Mouse (Mus musculus) neural tube, embryonic 15.5 days (tissue): ENCODE measurements around the gene Ctps. TPM values are rescaled to one million over a fixed set of nuclear protein-coding genes. Genes with fewer than 3 reads are reported as not detected.

Source experiments
- ATAC-seq: fragments of 200-750 bp; cut with Nextera tagmentation; 2 replicates; pipeline ENCODE4 v1.8.0; 2017; ENCODE audit warnings: mild to moderate bottlenecking, moderate TSS enrichment, moderate library complexity; ENCODE audit not compliant: low FRiP score
- H3K27ac ChIP-seq: fragments of 300-500 bp; sonication (generic); replicated peaks from 2 replicates; pipeline ENCODE4 v1.5.1; 2015; ENCODE audit warnings: mild to moderate bottlenecking, inconsistent platforms
- H3K27me3 ChIP-seq: fragments of 300-500 bp; sonication (generic); replicated peaks from 2 replicates; pipeline ENCODE4 v1.6.1; 2015; ENCODE audit warnings: inconsistent platforms
- H3K36me3 ChIP-seq: fragments of 300-500 bp; sonication (generic); 2 replicates; pipeline ENCODE4 v1.6.1; 2015; ENCODE audit warnings: inconsistent platforms
- H3K4me1 ChIP-seq: fragments of 300-500 bp; sonication (generic); 2 replicates; pipeline ENCODE4 v1.6.1; 2015; ENCODE audit warnings: inconsistent platforms
- H3K4me2 ChIP-seq: fragments of 300-500 bp; sonication (generic); 2 replicates; pipeline ENCODE4 v1.6.1; 2015; ENCODE audit warnings: inconsistent platforms, mild to moderate bottlenecking, moderate library complexity
- H3K4me3 ChIP-seq: fragments of 300-500 bp; sonication (generic); replicated peaks from 2 replicates; pipeline ENCODE4 v1.5.1; 2015; ENCODE audit warnings: mild to moderate bottlenecking, inconsistent platforms
- H3K9ac ChIP-seq: fragments of 300-500 bp; sonication (generic); replicated peaks from 2 replicates; pipeline ENCODE4 v1.6.1; 2015; ENCODE audit warnings: mild to moderate bottlenecking, inconsistent platforms
- H3K9me3 ChIP-seq: fragments of 300-500 bp; sonication (generic); replicated peaks from 2 replicates; pipeline ENCODE4 v1.6.1; 2016; ENCODE audit warnings: inconsistent platforms
- WGBS: fragments of 180-500 bp; shearing (Covaris S2); methylation state at CpG from one replicate; pipeline ENCODE4 v1.1.7; 2015; ENCODE audit warnings: mixed read lengths; 5-methylcytosine and 5-hydroxymethylcytosine counted together
- polyA plus RNA-seq: library from polyadenylated mRNA; unstranded; fragments of >200 nt; fragmentation: Nextera tagmentation; extraction: Ambion mirVana; gene quantifications from 2 replicates; pipeline ENCODE4 v1.2.1, GENCODE M21; 2015

Ctps gene
- polyA plus RNA-seq, 1 experiment from 2014 or later, result 80.2 TPM

GRCm38 (mm10) chr4:120516491-120516890 lies 53.6 kb downstream of the Ctps start:
- H3K4me3 ChIP-seq, result no peak overlapping the region
- H3K4me1 ChIP-seq, result no peaks in the 10 kb centered on the region
- no peaks in the 10 kb centered on the region for H3K9me3 ChIP-seq
- no peaks in the 10 kb centered on the region for H3K27me3 ChIP-seq
- no peak overlapping the region for H3K9ac ChIP-seq
- ATAC-seq, result no peak
- no peak overlapping the region for H3K27ac ChIP-seq
- peaks cover 54% of the 10 kb centered on the region for H3K36me3 ChIP-seq
- 94% methylated on average over 7 of the region's 7 CpGs for WGBS
- H3K4me2 ChIP-seq, result no peak overlapping the region

GRCm38 (mm10) chr4:120514366-120514765 lies 55.7 kb downstream of the Ctps start:
- H3K4me3 ChIP-seq, result no peak overlapping the region
- no peaks in the 10 kb centered on the region for H3K9me3 ChIP-seq
- no peak overlapping the region for H3K27ac ChIP-seq
- H3K36me3 ChIP-seq, result peaks cover 57% of the 10 kb centered on the region
- no peak overlapping the region for H3K4me2 ChIP-seq
- ATAC-seq, result no peak
- H3K9ac ChIP-seq, result no peak overlapping the region
- 97% methylated on average over 2 of the region's 2 CpGs for WGBS
- H3K27me3 ChIP-seq, result no peaks in the 10 kb centered on the region
- H3K4me1 ChIP-seq, result no peaks in the 10 kb centered on the region

GRCm38 (mm10) chr4:120511203-120511602 lies 58.9 kb downstream of the Ctps start:
- WGBS, result 96% methylated on average over 4 of the region's 4 CpGs
- Histone ChIP-seq H3K36me3 (peaks cover 58% of the 10 kb centered on the region), H3K9ac (no peak overlapping the region), H3K4me2 (no peak overlapping the region), H3K4me1 (no peaks in the 10 kb centered on the region), H3K27ac (no peak overlapping the region), H3K9me3 (no peaks in the 10 kb centered on the region), H3K4me3 (no peak overlapping the region), H3K27me3 (no peaks in the 10 kb centered on the region)
- no peak for ATAC-seq

- H3K9me3 ChIP-seq, result no peaks in the 10 kb centered on the region
- H3K36me3 ChIP-seq, result peaks cover 47% of the 10 kb centered on the region
- no peak overlapping the region for H3K9ac ChIP-seq
- 81% methylated on average over 1 of the region's 1 CpGs for WGBS
- H3K27me3 ChIP-seq, result no peaks in the 10 kb centered on the region
- no peak overlapping the region for H3K4me3 ChIP-seq
- no peak overlapping the region for H3K4me2 ChIP-seq
- no peak overlapping the region for H3K27ac ChIP-seq
- H3K4me1 ChIP-seq, result no peaks in the 10 kb centered on the region
- no peak for ATAC-seq
Observed at GRCm38 (mm10) chr4:120506955-120507354, 63.1 kb downstream of the Ctps start.

Other genes with a start within 250 kb of the Ctps start
- 77.5 and 80.4 TPM in 2 replicates for gene Scmh1, start 165.0 kb downstream of the Ctps start, polyA plus RNA-seq
- not detected in 2 replicates for gene Slfnl1, start 38.0 kb downstream of the Ctps start, polyA plus RNA-seq
- not detected in 2 replicates for gene Gm8439, start 18.5 kb upstream of the Ctps start, polyA plus RNA-seq
- gene Cited4, start 96.3 kb upstream of the Ctps start, polyA plus RNA-seq, result 1.4 and 2.1 TPM in 2 replicates
- 5.8 and 6.7 TPM in 2 replicates for gene Kcnq4, start 178.3 kb upstream of the Ctps start, polyA plus RNA-seq